In genomic region chr6:81923523-81924142, GRCm38 (mm10) we compare ENCODE assay signal across 8 mouse cellular contexts. TPM values are rescaled to one million over a fixed set of nuclear protein-coding genes. Genes with fewer than 3 reads are reported as not detected.
DNase-seq lines count a peak whose midpoint lies in the region; ATAC-seq and TF ChIP-seq lines count a peak whose summit lies in the region.

Gene Gcfc2, plus strand, starts transcription at chr6:81923669.

- H3K4me2 ChIP-seq in forebrain, embryonic 13.5 days, result peak within 1 kb of the TSS; percentile 74
- H3K4me2 ChIP-seq in liver, postnatal 0 days (ENCODE audit: low read depth, low read length), result peak within 1 kb of the TSS; percentile 94
- H3K4me2 ChIP-seq in neural tube, embryonic 14.5 days (ENCODE audit: low read depth, low read length), result peak within 1 kb of the TSS; percentile 69

- peak within 1 kb of the TSS; percentile 94 for H3K9ac ChIP-seq in forebrain, embryonic 13.5 days
- H3K9ac ChIP-seq in liver, postnatal 0 days (replicated peaks), result peak within 1 kb of the TSS; percentile 92
- peak within 1 kb of the TSS; percentile 73 for H3K9ac ChIP-seq in neural tube, embryonic 14.5 days (replicated peaks; ENCODE audit: low read depth, low read length)

- intact Hi-C loops in heart, postnatal 10 days (cut with DNase I), result no loop called here

- peak within 1 kb of the TSS; percentile 88 for H3K4me3 ChIP-seq in E14TG2a.4 (replicated peaks; ENCODE audit: low read length)
- H3K4me3 ChIP-seq in forebrain, embryonic 13.5 days, result peak within 1 kb of the TSS; percentile 87
- peak within 1 kb of the TSS; percentile 93 for H3K4me3 ChIP-seq in liver, postnatal 0 days (ENCODE audit: low read depth, low read length)
- peak within 1 kb of the TSS; percentile 82 for H3K4me3 ChIP-seq in neural tube, embryonic 14.5 days (ENCODE audit: low read depth, low read length)

- peaks cover 37% of the 10 kb centered on the region for H3K36me3 ChIP-seq in E14TG2a.4 (ENCODE audit: insufficient read depth, low read length)
- H3K36me3 ChIP-seq in forebrain, embryonic 13.5 days (ENCODE audit: poor library complexity, severe bottlenecking), result peaks cover 29% of the 10 kb centered on the region
- H3K36me3 ChIP-seq in liver, postnatal 0 days (replicated peaks; ENCODE audit: insufficient read depth, low read length), result peaks cover 19% of the 10 kb centered on the region
- peaks cover 3% of the 10 kb centered on the region; the same call in 1 of the 2 replicates for H3K36me3 ChIP-seq in neural tube, embryonic 14.5 days (ENCODE audit: control insufficient read depth, insufficient read depth, low read length)

- H3K4me1 ChIP-seq in E14TG2a.4 (replicated peaks; ENCODE audit: low read depth, low read length), result peaks cover 8% of the 10 kb centered on the region
- H3K4me1 ChIP-seq in forebrain, embryonic 13.5 days, result peaks cover 16% of the 10 kb centered on the region
- H3K4me1 ChIP-seq in liver, postnatal 0 days (ENCODE audit: insufficient read depth), result peaks cover 13% of the 10 kb centered on the region
- H3K4me1 ChIP-seq in neural tube, embryonic 14.5 days (ENCODE audit: control insufficient read depth, insufficient read depth, low read length), result peaks cover 5% of the 10 kb centered on the region; the same call in 1 of the 2 replicates

- peak; percentile 90 for DNase-seq in c-Kit-positive CD71-positive TER-119-positive erythroid progenitor cells, embryonic 14.5 days (ENCODE audit: low spot score)
- peak; percentile 96 to 97 for DNase-seq in heart, postnatal 10 days
- peak; percentile 91 for DNase-seq in large intestine, adult 2 months (ENCODE audit: low read depth, low spot score)
- DNase-seq in liver, postnatal 0 days, result peak; percentile 94
- peak; percentile 97 for DNase-seq in testis, postnatal 10 days (ENCODE audit: low spot score)

- H3K27me3 ChIP-seq in E14TG2a.4 (ENCODE audit: insufficient read depth, low read length), result peaks cover 12% of the 10 kb centered on the region; the same call in 1 of the 2 replicates
- no peaks in the 10 kb centered on the region for H3K27me3 ChIP-seq in forebrain, embryonic 13.5 days
- H3K27me3 ChIP-seq in liver, postnatal 0 days (ENCODE audit: insufficient read depth, low read length), result no peaks in the 10 kb centered on the region
- no peaks in the 10 kb centered on the region for H3K27me3 ChIP-seq in neural tube, embryonic 14.5 days (ENCODE audit: control insufficient read depth, insufficient read depth, low read length)

- no peak for TF ChIP-seq CTCF in E14TG2a.4 (conservative IDR thresholded peaks at IDR 0.05; ENCODE audit: low read length)
- no peak for TF ChIP-seq CTCF in liver, postnatal 0 days (IDR thresholded peaks at IDR 0.05; ENCODE audit: low read depth)

- TF ChIP-seq EP300 in liver, postnatal 0 days (IDR thresholded peaks at IDR 0.05; ENCODE audit: low read depth), result no peak

- peak within 1 kb of the TSS; percentile 52; the same call in 1 of the 2 replicates for H3K27ac ChIP-seq in forebrain, embryonic 13.5 days
- H3K27ac ChIP-seq in liver, postnatal 0 days (ENCODE audit: low read depth), result peak within 1 kb of the TSS; percentile 72
- H3K27ac ChIP-seq in neural tube, embryonic 14.5 days (ENCODE audit: low read depth, low read length), result no peak within 1 kb of the TSS

- whole genome bisulfite sequencing in forebrain, embryonic 13.5 days, result under 1% methylated on average over 56 of the region's 56 CpGs
- WGBS in large intestine, adult 2 months, result under 1% methylated on average over 56 of the region's 56 CpGs
- WGBS in liver, postnatal 0 days (ENCODE audit: insufficient replicate concordance), result under 1% methylated on average over 56 of the region's 56 CpGs
- WGBS in neural tube, embryonic 14.5 days, result under 1% methylated on average over 55 of the region's 56 CpGs

- H3K9me3 ChIP-seq in E14TG2a.4 (ENCODE audit: low read length), result no peaks in the 10 kb centered on the region
- no peaks in the 10 kb centered on the region for H3K9me3 ChIP-seq in forebrain, embryonic 13.5 days (replicated peaks)
- no peaks in the 10 kb centered on the region for H3K9me3 ChIP-seq in liver, postnatal 0 days (ENCODE audit: low read length)
- H3K9me3 ChIP-seq in neural tube, embryonic 14.5 days (ENCODE audit: control insufficient read depth, low read length), result no peaks in the 10 kb centered on the region

- ATAC-seq in forebrain, embryonic 13.5 days, result peak; percentile 97
- peak; percentile 91 for ATAC-seq in liver, postnatal 0 days
- peak; percentile 97 for ATAC-seq in neural tube, embryonic 14.5 days (ENCODE audit: low read depth)

RNA-seq across cellular contexts. Expression of gene Gcfc2, which starts in this region (rescaled TPM):
- 9.6 and 12.3 TPM in 2 replicates for polyA plus RNA-seq in forebrain, embryonic 13.5 days (2015; fragmentation: Nextera tagmentation; extraction: Ambion mirVana)
- 1 to 10 TPM; 4.3 to 5.8 TPM for total RNA-seq in heart, postnatal 10 days (2021)
- 1.4 and 2.7 TPM in 2 replicates for polyA plus RNA-seq in large intestine, adult 2 months (2012; rRNA removed)
- 1.7 and 2.0 TPM in 2 replicates for polyA plus RNA-seq in liver, postnatal 0 days (2015; fragmentation: Nextera tagmentation; extraction: Ambion mirVana)
- 12.3 and 14.1 TPM in 2 replicates for polyA plus RNA-seq in neural tube, embryonic 14.5 days (2014; fragmentation: Nextera tagmentation; extraction: Ambion mirVana)
